Mouse (Mus musculus): ENCODE results near the gene Hoxc4. TPM values are rescaled to one million over a fixed set of nuclear protein-coding genes. Genes with fewer than 3 reads are reported as not detected.

Gene Hoxc4
- polyA plus RNA-seq, 1 experiment: 3.9 TPM

- H3K4me3 ChIP-seq (replicated peaks; ENCODE audit: insufficient read depth, low read depth, low read length): no peak overlapping the region
- H3K27ac ChIP-seq (ENCODE audit: insufficient read depth, low read length): no peak overlapping the region
- DNase-seq: no peak
- H3K27me3 ChIP-seq (ENCODE audit: control insufficient read depth, insufficient read depth, low read length): peaks cover 11% of the 10 kb centered on the region; the same call in 1 of the 2 replicates
- WGBS: 3% methylated on average over 12 of the region's 12 CpGs
- TF ChIP-seq POLR2A (IDR thresholded peaks at IDR 0.05; ENCODE audit: borderline replicate concordance, insufficient read depth, low read length) (no peak), CTCF (IDR thresholded peaks at IDR 0.05; ENCODE audit: borderline replicate concordance, insufficient read depth, low read depth, low read length) (no peak)
- no peaks in the 10 kb centered on the region for H3K4me1 ChIP-seq (ENCODE audit: control insufficient read depth, insufficient read depth, low read length)
Observed at GRCm38 (mm10) chr15:102983716-102984115, 35.0 kb upstream of the Hoxc4 start.

- no peaks in the 10 kb centered on the region for H3K4me1 ChIP-seq (ENCODE audit: control insufficient read depth, insufficient read depth, low read length)
- DNase-seq: no peak
- peaks cover 10% of the 10 kb centered on the region; the same call in 1 of the 2 replicates for H3K27me3 ChIP-seq (ENCODE audit: control insufficient read depth, insufficient read depth, low read length)
- no peak overlapping the region for H3K4me3 ChIP-seq (replicated peaks; ENCODE audit: insufficient read depth, low read depth, low read length)
- WGBS: 3% methylated on average over 10 of the region's 10 CpGs
- no peak overlapping the region for H3K27ac ChIP-seq (ENCODE audit: insufficient read depth, low read length)
- TF ChIP-seq CTCF (IDR thresholded peaks at IDR 0.05; ENCODE audit: borderline replicate concordance, insufficient read depth, low read depth, low read length): no peak
- TF ChIP-seq POLR2A (IDR thresholded peaks at IDR 0.05; ENCODE audit: borderline replicate concordance, insufficient read depth, low read length): no peak
Observed at GRCm38 (mm10) chr15:102984521-102984920, 34.2 kb upstream of the Hoxc4 start.

GRCm38 (mm10) chr15:102984925-102985324 lies 33.8 kb upstream of the Hoxc4 start:
- WGBS: 6% methylated on average over 3 of the region's 3 CpGs
- Histone ChIP-seq H3K27me3 (ENCODE audit: control insufficient read depth, insufficient read depth, low read length) (peaks cover 11% of the 10 kb centered on the region; the same call in 1 of the 2 replicates), H3K27ac (ENCODE audit: insufficient read depth, low read length) (no peak overlapping the region), H3K4me1 (ENCODE audit: control insufficient read depth, insufficient read depth, low read length) (no peaks in the 10 kb centered on the region), H3K4me3 (replicated peaks; ENCODE audit: insufficient read depth, low read depth, low read length) (no peak overlapping the region)
- TF ChIP-seq CTCF (IDR thresholded peaks at IDR 0.05; ENCODE audit: borderline replicate concordance, insufficient read depth, low read depth, low read length) (no peak), POLR2A (IDR thresholded peaks at IDR 0.05; ENCODE audit: borderline replicate concordance, insufficient read depth, low read length) (no peak)
- no peak for DNase-seq

GRCm38 (mm10) chr15:102987124-102987833 lies 31.5 kb upstream of the Hoxc4 start:
- WGBS: 2% methylated on average over 21 of the region's 21 CpGs
- TF ChIP-seq CTCF (IDR thresholded peaks at IDR 0.05; ENCODE audit: borderline replicate concordance, insufficient read depth, low read depth, low read length): peak; percentile 94
- TF ChIP-seq POLR2A (IDR thresholded peaks at IDR 0.05; ENCODE audit: borderline replicate concordance, insufficient read depth, low read length): no peak

GRCm38 (mm10) chr15:102988078-102988477 lies 30.7 kb upstream of the Hoxc4 start:
- no peak for DNase-seq
- Histone ChIP-seq H3K27ac (ENCODE audit: insufficient read depth, low read length) (no peak overlapping the region), H3K4me1 (ENCODE audit: control insufficient read depth, insufficient read depth, low read length) (no peaks in the 10 kb centered on the region), H3K4me3 (replicated peaks; ENCODE audit: insufficient read depth, low read depth, low read length) (no peak overlapping the region), H3K27me3 (ENCODE audit: control insufficient read depth, insufficient read depth, low read length) (peaks cover 15% of the 10 kb centered on the region; the same call in 1 of the 2 replicates)
- WGBS: 38% methylated on average over 5 of the region's 5 CpGs
- no peak for TF ChIP-seq POLR2A (IDR thresholded peaks at IDR 0.05; ENCODE audit: borderline replicate concordance, insufficient read depth, low read length)
- TF ChIP-seq CTCF (IDR thresholded peaks at IDR 0.05; ENCODE audit: borderline replicate concordance, insufficient read depth, low read depth, low read length): no peak

More at GRCm38 (mm10) chr15:102987124-102987833, 31.5 kb upstream of the Hoxc4 start:
- no peak overlapping the region for H3K27ac ChIP-seq (ENCODE audit: insufficient read depth, low read length)
- no peaks in the 10 kb centered on the region for H3K4me1 ChIP-seq (ENCODE audit: control insufficient read depth, insufficient read depth, low read length)
- H3K27me3 ChIP-seq (ENCODE audit: control insufficient read depth, insufficient read depth, low read length): peaks cover 15% of the 10 kb centered on the region; the same call in 1 of the 2 replicates
- DNase-seq: peak; percentile 82 to 92
- H3K4me3 ChIP-seq (replicated peaks; ENCODE audit: insufficient read depth, low read depth, low read length): no peak overlapping the region

- Histone ChIP-seq H3K4me3 (replicated peaks; ENCODE audit: insufficient read depth, low read depth, low read length) (no peak within 1 kb of the TSS), H3K4me1 (ENCODE audit: control insufficient read depth, insufficient read depth, low read length) (no peaks in the 10 kb centered on the region), H3K27ac (ENCODE audit: insufficient read depth, low read length) (no peak within 1 kb of the TSS), H3K27me3 (ENCODE audit: control insufficient read depth, insufficient read depth, low read length) (peaks cover 14% of the 10 kb centered on the region; the same call in 1 of the 2 replicates)
- no peak for TF ChIP-seq CTCF (IDR thresholded peaks at IDR 0.05; ENCODE audit: borderline replicate concordance, insufficient read depth, low read depth, low read length)
- no peak for TF ChIP-seq POLR2A (IDR thresholded peaks at IDR 0.05; ENCODE audit: borderline replicate concordance, insufficient read depth, low read length)
- no peak for DNase-seq
- WGBS: 1% methylated on average over 69 of the region's 69 CpGs
Observed at GRCm38 (mm10) chr15:102990461-102991397, 28.0 kb upstream of the Hoxc4 start, which contains the start of gene Hoxc8. Hoxc8 (plus strand) TSS chr15:102990607.

GRCm38 (mm10) chr15:102991782-102992181 lies 27.0 kb upstream of the Hoxc4 start:
- no peak overlapping the region for H3K4me3 ChIP-seq (replicated peaks; ENCODE audit: insufficient read depth, low read depth, low read length)
- TF ChIP-seq CTCF (IDR thresholded peaks at IDR 0.05; ENCODE audit: borderline replicate concordance, insufficient read depth, low read depth, low read length) (no peak), POLR2A (IDR thresholded peaks at IDR 0.05; ENCODE audit: borderline replicate concordance, insufficient read depth, low read length) (no peak)
- DNase-seq: no peak
- peaks cover 20% of the 10 kb centered on the region; the same call in 1 of the 2 replicates for H3K27me3 ChIP-seq (ENCODE audit: control insufficient read depth, insufficient read depth, low read length)
- no peaks in the 10 kb centered on the region for H3K4me1 ChIP-seq (ENCODE audit: control insufficient read depth, insufficient read depth, low read length)
- 5% methylated on average over 7 of the region's 7 CpGs for WGBS
- no peak overlapping the region for H3K27ac ChIP-seq (ENCODE audit: insufficient read depth, low read length)

Data from cerebellum, adult 2 months (tissue).